In genomic region chr8:60632250-60632932, GRCm38 (mm10) we compare ENCODE assay signal across 8 mouse cellular contexts. TPM values are rescaled to one million over a fixed set of nuclear protein-coding genes. Genes with fewer than 3 reads are reported as not detected.
DNase-seq lines count a peak whose midpoint lies in the region; ATAC-seq and TF ChIP-seq lines count a peak whose summit lies in the region.

Mfap3l (plus strand) TSS chr8:60632827.

- peak within 1 kb of the TSS; percentile 76 for H3K9ac ChIP-seq in limb, embryonic 13.5 days
- peak within 1 kb of the TSS; percentile 72 for H3K9ac ChIP-seq in midbrain, embryonic 15.5 days

- peak; percentile 87 for ATAC-seq in erythroblast, adult 5-6 weeks (replicated peaks; ENCODE audit: low FRiP score, poor library complexity, severe bottlenecking)
- ATAC-seq in limb, embryonic 13.5 days (ENCODE audit: low FRiP score, low read depth), result peak; percentile 97
- ATAC-seq in midbrain, embryonic 15.5 days (replicated peaks), result peak; percentile 98

- peak; percentile 76 to 77 for DNase-seq in B cell, adult 2 months
- DNase-seq in brain, embryonic 14.5 days (ENCODE audit: low read depth), result peak; percentile 97
- DNase-seq in heart, adult 9 months (ENCODE audit: low spot score in 2 of 2), result peak; percentile 90 to 91
- DNase-seq in kidney, adult 9 months, result peak; percentile 95
- peak; percentile 71 for DNase-seq in spleen, adult 18-20 months

- no peak within 1 kb of the TSS for H3K27ac ChIP-seq in limb, embryonic 13.5 days
- H3K27ac ChIP-seq in midbrain, embryonic 15.5 days, result peak within 1 kb of the TSS; percentile 83

- WGBS in limb, embryonic 13.5 days, result 1% methylated on average over 52 of the region's 60 CpGs
- WGBS in midbrain, embryonic 15.5 days, result 1% methylated on average over 59 of the region's 60 CpGs

- H3K27me3 ChIP-seq in limb, embryonic 13.5 days, result peaks cover 20% of the 10 kb centered on the region
- H3K27me3 ChIP-seq in midbrain, embryonic 15.5 days (replicated peaks), result peaks cover 8% of the 10 kb centered on the region

- peak within 1 kb of the TSS; percentile 96 for H3K4me2 ChIP-seq in limb, embryonic 13.5 days (replicated peaks)
- peak within 1 kb of the TSS; percentile 96 for H3K4me2 ChIP-seq in midbrain, embryonic 15.5 days

- peaks cover 16% of the 10 kb centered on the region for H3K4me1 ChIP-seq in limb, embryonic 13.5 days
- peaks cover 22% of the 10 kb centered on the region; the same call in 1 of the 2 replicates for H3K4me1 ChIP-seq in midbrain, embryonic 15.5 days

- TF ChIP-seq POLR2A in brain, embryonic 14.5 days (IDR thresholded peaks at IDR 0.05; ENCODE audit: borderline replicate concordance, extremely low read depth, insufficient read depth, insufficient read length, poor library complexity, severe bottlenecking), result no peak

- no peak for TF ChIP-seq CTCF in brain, embryonic 14.5 days (IDR thresholded peaks at IDR 0.05; ENCODE audit: borderline replicate concordance, extremely low read depth, insufficient read depth, insufficient read length)

- H3K9me3 ChIP-seq in limb, embryonic 13.5 days, result no peaks in the 10 kb centered on the region
- no peaks in the 10 kb centered on the region for H3K9me3 ChIP-seq in midbrain, embryonic 15.5 days

- H3K4me3 ChIP-seq in limb, embryonic 13.5 days, result peak within 1 kb of the TSS; percentile 73
- peak within 1 kb of the TSS; percentile 71 for H3K4me3 ChIP-seq in midbrain, embryonic 15.5 days

- no peaks in the 10 kb centered on the region for H3K36me3 ChIP-seq in limb, embryonic 13.5 days
- H3K36me3 ChIP-seq in midbrain, embryonic 15.5 days (replicated peaks), result no peaks in the 10 kb centered on the region

RNA-seq across cellular contexts. Expression of gene Mfap3l, which starts in this region (rescaled TPM):
- 2.1 and 4.0 TPM in 2 replicates for polyA plus RNA-seq in brain, embryonic 14.5 days (2012; rRNA removed)
- not detected in 2 replicates for total RNA-seq in erythroblast, adult 5-6 weeks (2015; ENCODE audit: low replicate concordance)
- total RNA-seq in erythroblast, adult 5-6 weeks (2017; ENCODE audit: low replicate concordance), result 0.34 TPM in 1 of 2 replicates, not detected in the other
- polyA plus RNA-seq in limb, embryonic 13.5 days (2015; fragmentation: Nextera tagmentation; extraction: Ambion mirVana), result 2.9 and 3.3 TPM in 2 replicates
- 2.5 and 2.6 TPM in 2 replicates for polyA plus RNA-seq in midbrain, embryonic 15.5 days (2015; fragmentation: Nextera tagmentation; extraction: Ambion mirVana)

Comparison
In these comparisons a context has a peak if more than half of its experiments do, and no peak if none do; other contexts are left out.
1. Peak in ATAC-seq in erythroblast, adult 5-6 weeks; RNA of the gene not detected or under 1 TPM.